Mouse (Mus musculus) CH12.LX (cell line): ENCODE measurements around the gene Lcn5. TPM values are rescaled to one million over a fixed set of nuclear protein-coding genes. Genes with fewer than 3 reads are reported as not detected.

Source experiments
- DNase-seq: peaks from one replicate; pipeline ENCODE4 v3.0.0-alpha.2; 2013; ENCODE audit errors: extremely low read depth
- H3K27ac ChIP-seq: 2 replicates; pipeline ENCODE4 v1.5.1; 2012; ENCODE audit warnings: low read depth, mild to moderate bottlenecking, control low read depth, moderate library complexity; ENCODE audit not compliant: insufficient read depth
- H3K27me3 ChIP-seq: replicated peaks from 2 replicates; pipeline ENCODE3; 2012; ENCODE audit warnings: inconsistent platforms
- H3K36me3 ChIP-seq, 2 experiments: replicated peaks in 1 of 2; 2 replicates each; pipeline versions ENCODE3 to v1.6.1; 2012; ENCODE audit warnings: inconsistent platforms in 1 of 2, low read length in 1 of 2, mild to moderate bottlenecking in 1 of 2, mixed read lengths in 1 of 2, moderate library complexity in 1 of 2; ENCODE audit not compliant: control insufficient read depth in 1 of 2, insufficient read depth in 1 of 2
- H3K4me1 ChIP-seq, 2 experiments: 2 replicates each; pipeline ENCODE4 v1.6.1; 2012; ENCODE audit warnings: inconsistent platforms in 1 of 2, moderate library complexity in 1 of 2; ENCODE audit not compliant: insufficient read depth in 2 of 2, control insufficient read depth in 1 of 2
- H3K4me2 ChIP-seq: 2 replicates; pipeline ENCODE4 v1.6.1; 2012; ENCODE audit warnings: low read depth, mild to moderate bottlenecking, control low read depth; ENCODE audit not compliant: poor library complexity, insufficient read depth, severe bottlenecking
- H3K4me3 ChIP-seq, 3 experiments: fragments of 150-350 bp in 1 of 3; sonication (generic) in 1 of 3; replicated peaks in 1 of 3; 2 replicates each; pipeline versions ENCODE3 to v1.5.1; 2011 to 2012; ENCODE audit warnings: low read depth in 2 of 3, low read length in 2 of 3, mild to moderate bottlenecking in 2 of 3, moderate library complexity in 2 of 3, control low read depth in 1 of 3, improper control_type of control experiment in 1 of 3, inconsistent platforms in 1 of 3, mixed read lengths in 1 of 3; ENCODE audit not compliant: poor library complexity in 1 of 3
- H3K79me2 ChIP-seq: replicated peaks from 2 replicates; pipeline ENCODE4 v1.6.1; 2012; ENCODE audit warnings: mild to moderate bottlenecking, moderate library complexity; ENCODE audit not compliant: control insufficient read depth, poor library complexity, insufficient read depth, severe bottlenecking; ENCODE audit errors: extremely low read depth
- H3K9ac ChIP-seq: 2 replicates; pipeline ENCODE4 v1.6.1; 2012; ENCODE audit warnings: low read depth, mild to moderate bottlenecking, control low read depth, moderate library complexity; ENCODE audit not compliant: insufficient read depth
- H3K9me3 ChIP-seq: replicated peaks from 2 replicates; pipeline ENCODE3; 2012; ENCODE audit warnings: low read length, inconsistent platforms, mixed read lengths
- BHLHE40 ChIP-seq: IDR thresholded peaks from 2 replicates; pipeline ENCODE4 v1.6.1; 2011; ENCODE audit warnings: mild to moderate bottlenecking, low read depth, low read length, improper control_type of control experiment
- CHD1 ChIP-seq: IDR thresholded peaks from 2 replicates; pipeline ENCODE4 v1.6.1; 2012; ENCODE audit warnings: low read depth, low read length, improper control_type of control experiment, inconsistent platforms
- CHD2 ChIP-seq: IDR thresholded peaks from 2 replicates; pipeline ENCODE4 v1.6.1; 2011; ENCODE audit warnings: low read length, improper control_type of control experiment
- CTCF ChIP-seq, 2 experiments: IDR thresholded peaks in 1 of 2; conservative IDR thresholded peaks in 1 of 2; 2 replicates each; pipeline ENCODE4 v1.5.1; 2011 to 2012; ENCODE audit warnings: low read depth in 2 of 2, low read length in 2 of 2, improper control_type of control experiment in 1 of 2, inconsistent platforms in 1 of 2, mild to moderate bottlenecking in 1 of 2, moderate library complexity in 1 of 2
- EP300 ChIP-seq: IDR thresholded peaks from 2 replicates; pipeline ENCODE4 v1.6.1; 2011; ENCODE audit warnings: low read length, improper control_type of control experiment
- ETS1 ChIP-seq: conservative IDR thresholded peaks from 2 replicates; pipeline ENCODE4 v1.6.1; 2012; ENCODE audit warnings: low read depth, mild to moderate bottlenecking, inconsistent platforms, low read length, improper control_type of control experiment, moderate library complexity
- GABPA ChIP-seq: IDR thresholded peaks from 2 replicates; pipeline ENCODE4 v1.6.1; 2012; ENCODE audit warnings: low read depth, low read length, improper control_type of control experiment, inconsistent platforms; ENCODE audit not compliant: insufficient replicate concordance
- HCFC1 ChIP-seq: IDR thresholded peaks from 2 replicates; pipeline ENCODE4 v1.6.1; 2012; ENCODE audit warnings: low read depth, mild to moderate bottlenecking, inconsistent platforms, low read length, improper control_type of control experiment
- IRF4 ChIP-seq: IDR thresholded peaks from 2 replicates; pipeline ENCODE4 v1.6.1; 2014; ENCODE audit warnings: low read depth, mild to moderate bottlenecking, inconsistent platforms, low read length, improper control_type of control experiment
- JUN ChIP-seq: IDR thresholded peaks from 2 replicates; pipeline ENCODE4 v1.6.1; 2011; ENCODE audit warnings: low read depth, mild to moderate bottlenecking, low read length, improper control_type of control experiment, moderate library complexity; ENCODE audit not compliant: insufficient read depth
- JUND ChIP-seq: conservative IDR thresholded peaks from 2 replicates; pipeline ENCODE4 v1.6.1; 2011; ENCODE audit warnings: low read depth, low read length, improper control_type of control experiment
- KAT2A ChIP-seq: IDR thresholded peaks from 2 replicates; pipeline ENCODE4 v1.6.1; 2012; ENCODE audit warnings: low read length, improper control_type of control experiment, inconsistent platforms; ENCODE audit not compliant: insufficient replicate concordance
- MAFK ChIP-seq: IDR thresholded peaks from 2 replicates; pipeline ENCODE4 v1.6.1; 2011; ENCODE audit warnings: low read length, improper control_type of control experiment; ENCODE audit not compliant: insufficient replicate concordance
- MAZ ChIP-seq: IDR thresholded peaks from 2 replicates; pipeline ENCODE4 v1.6.1; 2012; ENCODE audit warnings: low read depth, mild to moderate bottlenecking, inconsistent platforms, low read length, improper control_type of control experiment, moderate library complexity
- MEF2A ChIP-seq: IDR thresholded peaks from 2 replicates; pipeline ENCODE4 v1.6.1; 2014; ENCODE audit warnings: low read depth, mild to moderate bottlenecking, inconsistent platforms, low read length, improper control_type of control experiment, borderline replicate concordance
- MXI1 ChIP-seq: IDR thresholded peaks from 2 replicates; pipeline ENCODE4 v1.6.1; 2011; ENCODE audit warnings: mild to moderate bottlenecking, low read depth, low read length, improper control_type of control experiment
- MYC ChIP-seq: IDR thresholded peaks from 2 replicates; pipeline ENCODE4 v1.6.1; 2011; ENCODE audit warnings: low read depth, mild to moderate bottlenecking, improper control_type of control experiment, low read length
- NELFE ChIP-seq: IDR thresholded peaks from 2 replicates; pipeline ENCODE4 v1.6.1; 2011; ENCODE audit warnings: low read depth, low read length, improper control_type of control experiment
- NRF1 ChIP-seq: IDR thresholded peaks from 2 replicates; pipeline ENCODE4 v1.6.1; 2014; ENCODE audit warnings: low read depth, mild to moderate bottlenecking, inconsistent platforms, low read length, improper control_type of control experiment, moderate library complexity
- PAX5 ChIP-seq: IDR thresholded peaks from 2 replicates; pipeline ENCODE4 v1.6.1; 2012; ENCODE audit warnings: low read length, inconsistent platforms, mixed read lengths
- POLR2A ChIP-seq: IDR thresholded peaks from 2 replicates; pipeline ENCODE4 v1.6.1; 2011; ENCODE audit warnings: low read depth, mild to moderate bottlenecking, improper control_type of control experiment, low read length
- POLR2AphosphoS2 ChIP-seq: IDR thresholded peaks from 2 replicates; pipeline ENCODE4 v1.6.1; 2011; ENCODE audit warnings: low read depth, low read length, improper control_type of control experiment
- RAD21 ChIP-seq: IDR thresholded peaks from 2 replicates; pipeline ENCODE4 v1.6.1; 2011; ENCODE audit warnings: low read depth, mild to moderate bottlenecking, low read length, improper control_type of control experiment, moderate library complexity
- SIN3A ChIP-seq: IDR thresholded peaks from 2 replicates; pipeline ENCODE4 v1.6.1; 2012; ENCODE audit warnings: low read length, improper control_type of control experiment, inconsistent platforms
- SMC3 ChIP-seq: IDR thresholded peaks from 2 replicates; pipeline ENCODE4 v1.6.1; 2011; ENCODE audit warnings: low read depth, low read length, improper control_type of control experiment
- TBP ChIP-seq: conservative IDR thresholded peaks from 2 replicates; pipeline ENCODE4 v1.6.1; 2011; ENCODE audit warnings: low read depth, low read length, improper control_type of control experiment
- UBTF ChIP-seq: IDR thresholded peaks from 2 replicates; pipeline ENCODE4 v1.6.1; 2012; ENCODE audit warnings: low read depth, mild to moderate bottlenecking, inconsistent platforms, low read length, improper control_type of control experiment, moderate library complexity
- USF2 ChIP-seq: conservative IDR thresholded peaks from 2 replicates; pipeline ENCODE4 v1.6.1; 2011; ENCODE audit warnings: low read depth, low read length, improper control_type of control experiment
- ZKSCAN1 ChIP-seq: IDR thresholded peaks from 2 replicates; pipeline ENCODE4 v1.6.1; 2012; ENCODE audit warnings: low read depth, inconsistent platforms, low read length, improper control_type of control experiment, borderline replicate concordance
- ZMIZ1 ChIP-seq: IDR thresholded peaks from 2 replicates; pipeline ENCODE4 v1.6.1; 2012; ENCODE audit warnings: low read depth, mild to moderate bottlenecking, inconsistent platforms, low read length, improper control_type of control experiment
- dilution Hi-C: fragments of 300-500 bp; cut with MboI; formaldehyde crosslinking; loops from 2 replicates; pipeline ENCODE4 v1.14.3; 2020; ENCODE audit warnings: low sequenced_read_pairs; ENCODE audit not compliant: extremely low pct_unique_long_range_greater_than_20kb, extremely low pct_ligation_motif_present
- in situ Hi-C: fragments of 300-500 bp; cut with MboI; formaldehyde crosslinking; loops from 3 replicates; pipeline ENCODE4 v1.14.3; 2019; ENCODE audit warnings: low sequenced_read_pairs, low pct_ligation_motif_present, low pct_unique_long_range_greater_than_20kb, mixed read lengths
- polyA plus RNA-seq: library from polyadenylated mRNA; unstranded; fragments of >175 nt; gene quantifications from 2 replicates; pipeline ENCODE4 v1.2.1, GENCODE M21; 2012; ENCODE audit warnings: low read depth; ENCODE audit not compliant: insufficient read length
- total RNA-seq, 2 experiments: library from RNA; depleted of rRNA; stranded (reverse); fragments of 300-350 nt in 1 of 2; fragments of >200 nt in 1 of 2; gene quantifications; 2 replicates each; pipeline ENCODE4 v1.2.3; 2012 to 2014

Gene Lcn5
- total and polyA plus RNA-seq, 3 experiments: not detected

- H3K27me3 ChIP-seq: peaks cover 17% of the 10 kb centered on the region
- dilution Hi-C loops (no loop called here), in situ Hi-C loops (no loop called here)
- H3K4me1 ChIP-seq: peaks cover under 1 to 27% of the 10 kb centered on the region in 2 experiments; a peak in 2 of 4 replicates
- no peak for TF ChIP-seq JUND
- TF ChIP-seq CHD1: no peak
- no peak for TF ChIP-seq SIN3A
- no peak for TF ChIP-seq ETS1
- TF ChIP-seq HCFC1: no peak
- TF ChIP-seq SMC3: no peak
- no peak for TF ChIP-seq POLR2AphosphoS2
- no peak for TF ChIP-seq USF2
- TF ChIP-seq CHD2: no peak
- no peak for TF ChIP-seq TBP
- TF ChIP-seq JUN: no peak
- no peak for TF ChIP-seq BHLHE40
- TF ChIP-seq MYC: no peak
- no peak for TF ChIP-seq PAX5
- TF ChIP-seq EP300: no peak
- no peak for TF ChIP-seq MAZ
- TF ChIP-seq MEF2A: no peak
- no peak for TF ChIP-seq NELFE
- H3K9me3 ChIP-seq: no peaks in the 10 kb centered on the region
- H3K36me3 ChIP-seq: peaks cover 0 to 5% of the 10 kb centered on the region in 2 experiments
- no peak for DNase-seq
- no peak overlapping the region for H3K4me2 ChIP-seq
- no peak overlapping the region for H3K27ac ChIP-seq
- no peak overlapping the region for H3K9ac ChIP-seq
- no peak overlapping the region for H3K4me3 ChIP-seq
- H3K79me2 ChIP-seq: no peaks in the 10 kb centered on the region
Measured at GRCm38 (mm10) chr2:25703706-25704105, 46.0 kb downstream of the Lcn5 start.

- in situ Hi-C loops: no loop called here
- Histone ChIP-seq H3K27me3 (peaks cover 17% of the 10 kb centered on the region), H3K4me3 (peak within 1 kb of the TSS; percentile 59 to 83 (median 72)), H3K27ac (no peak within 1 kb of the TSS), H3K36me3 (peaks cover 0 to 9% of the 10 kb centered on the region in 2 experiments), H3K4me2 (peak within 1 kb of the TSS; percentile 75), H3K79me2 (no peaks in the 10 kb centered on the region), H3K4me1 (peaks cover 0 to 12% of the 10 kb centered on the region in 2 experiments; a peak in 2 of 4 replicates), H3K9ac (peak within 1 kb of the TSS; percentile 41), H3K9me3 (no peaks in the 10 kb centered on the region)
- dilution Hi-C loops: no loop called here
- peak; percentile 83 for DNase-seq
- peak in 1 of 2 experiments; percentile 63; a peak in 2 of 4 replicates for TF ChIP-seq CTCF (conservative IDR thresholded peaks at IDR 0.05 in 1 of 2, IDR thresholded peaks at IDR 0.05 in 1 of 2; ENCODE audit: low read depth in 2 of 2, low read length in 2 of 2)
- TF ChIP-seq NRF1: peak; percentile 48
- no peak for TF ChIP-seq IRF4
- TF ChIP-seq GABPA: no peak
- peak; percentile 38; the same call in 1 of the 2 replicates for TF ChIP-seq CHD2
- TF ChIP-seq BHLHE40: peak; percentile 47; the same call in 1 of the 2 replicates
- TF ChIP-seq RAD21: no peak
- no peak for TF ChIP-seq ZKSCAN1
- TF ChIP-seq UBTF: no peak; the same call in 1 of the 2 replicates
- TF ChIP-seq TBP: 0 out of 2 replicates have a peak, but pooled peaks have one; percentile 64
- no peak for TF ChIP-seq MAZ
- no peak for TF ChIP-seq JUND
- no peak for TF ChIP-seq KAT2A
- TF ChIP-seq ZMIZ1: no peak
- TF ChIP-seq POLR2AphosphoS2: no peak
- TF ChIP-seq NELFE: peak; percentile 46
- no peak for TF ChIP-seq PAX5
- no peak for TF ChIP-seq ETS1
- TF ChIP-seq MXI1: peak; percentile 49; the same call in 1 of the 2 replicates
- TF ChIP-seq POLR2A: peak; percentile 58
- no peak for TF ChIP-seq JUN
- TF ChIP-seq MAFK: no peak
Measured at GRCm38 (mm10) chr2:25706643-25707481, 49.1 kb downstream of the Lcn5 start, which contains the start of gene Bmyc. TSS of gene Bmyc (plus strand) at chr2:25706739.
